In the genomic region with DNA sequence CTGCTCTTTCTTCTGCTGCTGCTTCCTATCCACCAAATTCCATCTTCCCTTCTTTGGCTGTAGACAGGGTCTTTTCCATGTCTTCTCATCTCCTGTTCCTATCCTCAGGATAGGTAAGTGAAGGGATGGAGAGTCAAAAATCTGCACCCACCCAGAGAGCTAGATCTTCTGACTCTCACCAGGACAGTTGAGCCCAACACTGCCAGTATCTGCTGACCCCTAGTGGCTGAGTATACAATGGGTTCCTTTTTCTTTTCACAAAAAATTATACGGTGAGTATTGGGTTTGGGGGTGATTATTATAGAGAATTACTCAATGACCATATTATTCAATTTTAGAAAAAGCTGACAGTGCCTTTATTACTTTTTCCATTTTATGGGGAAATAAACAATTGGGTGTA, we compare ENCODE assay signal across 9 mouse cellular contexts.
DNase-seq lines count a peak whose midpoint lies in the region; ATAC-seq and TF ChIP-seq lines count a peak whose summit lies in the region.
"Had no signal": no experiment of that assay in that cellular context is flagged by ENCODE, and none has a peak within 500 bp of the region (broad histone marks: within the 10 kb centered on the region; RNA-seq: fewer than 3 reads in every experiment).

No protein-coding gene starts in this region.

- in situ Hi-C loops in CH12.LX (cut with MboI; ENCODE audit: low pct_ligation_motif_present, low pct_unique_long_range_greater_than_20kb, low sequenced_read_pairs), result no loop called here

- H3K27me3 ChIP-seq in hindbrain, embryonic 11.5 days (ENCODE audit: control insufficient read depth, insufficient read depth, low read length), result no peaks in the 10 kb centered on the region
- H3K27me3 ChIP-seq in hindbrain, embryonic 13.5 days, result no peaks in the 10 kb centered on the region
- no peaks in the 10 kb centered on the region for H3K27me3 ChIP-seq in CH12.LX (replicated peaks)
- H3K27me3 ChIP-seq in hindbrain, embryonic 12.5 days, result no peaks in the 10 kb centered on the region
- H3K27me3 ChIP-seq: heart, embryonic 15.5 days had no signal

- H3K27ac ChIP-seq in hindbrain, embryonic 11.5 days (ENCODE audit: low read depth, low read length), result no peak overlapping the region
- H3K27ac ChIP-seq in hindbrain, embryonic 13.5 days, result no peak overlapping the region
- H3K27ac ChIP-seq in CH12.LX (ENCODE audit: insufficient read depth, low read depth), result no peak overlapping the region
- no peak overlapping the region for H3K27ac ChIP-seq in hindbrain, embryonic 12.5 days
- H3K27ac ChIP-seq: heart, embryonic 15.5 days had no signal

- TF ChIP-seq EP300 in CH12.LX (IDR thresholded peaks at IDR 0.05; ENCODE audit: low read length), result no peak

- peak; percentile 77 for TF ChIP-seq RAD21 in CH12.LX (IDR thresholded peaks at IDR 0.05; ENCODE audit: low read depth, low read length)

- no peak overlapping the region for H3K9ac ChIP-seq in hindbrain, embryonic 11.5 days (ENCODE audit: low read depth, low read length)
- no peak overlapping the region for H3K9ac ChIP-seq in hindbrain, embryonic 13.5 days
- no peak overlapping the region for H3K9ac ChIP-seq in CH12.LX (ENCODE audit: insufficient read depth, low read depth)
- no peak overlapping the region for H3K9ac ChIP-seq in hindbrain, embryonic 12.5 days
- H3K9ac ChIP-seq: heart, embryonic 15.5 days had no signal

- no peak overlapping the region for H3K4me2 ChIP-seq in hindbrain, embryonic 11.5 days (replicated peaks; ENCODE audit: low read depth, low read length)
- no peak overlapping the region for H3K4me2 ChIP-seq in hindbrain, embryonic 13.5 days
- no peak overlapping the region for H3K4me2 ChIP-seq in CH12.LX (ENCODE audit: insufficient read depth, low read depth, poor library complexity, severe bottlenecking)
- no peak overlapping the region for H3K4me2 ChIP-seq in hindbrain, embryonic 12.5 days (replicated peaks)
- H3K4me2 ChIP-seq: heart, embryonic 15.5 days had no signal

- no peaks in the 10 kb centered on the region for H3K4me1 ChIP-seq in hindbrain, embryonic 11.5 days (replicated peaks; ENCODE audit: control insufficient read depth, insufficient read depth, low read length)
- no peaks in the 10 kb centered on the region for H3K4me1 ChIP-seq in hindbrain, embryonic 13.5 days (replicated peaks)
- H3K4me1 ChIP-seq in CH12.LX (ENCODE audit: control insufficient read depth in 1 of 2, insufficient read depth in 2 of 2), result peaks cover 0 to 4% of the 10 kb centered on the region in 2 experiments; a peak in 1 of 4 replicates
- H3K4me1 ChIP-seq in hindbrain, embryonic 12.5 days, result no peaks in the 10 kb centered on the region
- H3K4me1 ChIP-seq: heart, embryonic 15.5 days had no signal

- WGBS in hindbrain, embryonic 11.5 days, result 48% methylated on average over 1 of the region's 1 CpGs
- WGBS in hindbrain, embryonic 13.5 days, result 28% methylated on average over 1 of the region's 1 CpGs
- 46% methylated on average over 1 of the region's 1 CpGs for WGBS in hindbrain, embryonic 12.5 days

- dilution Hi-C loops in CH12.LX (cut with MboI; ENCODE audit: extremely low pct_ligation_motif_present, extremely low pct_unique_long_range_greater_than_20kb, low sequenced_read_pairs), result no loop called here

- peak; percentile 44 for DNase-seq in hindbrain, embryonic 11.5 days (ENCODE audit: low spot score)
- peak; percentile 35 for DNase-seq in CH12.LX (ENCODE audit: extremely low read depth)
- DNase-seq in lung, postnatal 36 days, result no peak

- H3K79me2 ChIP-seq in CH12.LX (replicated peaks; ENCODE audit: control insufficient read depth, extremely low read depth, insufficient read depth, poor library complexity, severe bottlenecking), result no peaks in the 10 kb centered on the region

- no peak overlapping the region for H3K4me3 ChIP-seq in hindbrain, embryonic 11.5 days (ENCODE audit: low read depth, low read length)
- no peak overlapping the region for H3K4me3 ChIP-seq in hindbrain, embryonic 13.5 days
- H3K4me3 ChIP-seq in CH12.LX (replicated peaks in 1 of 3; ENCODE audit: low read depth in 2 of 3, low read length in 2 of 3, poor library complexity in 1 of 3), result no peak overlapping the region
- no peak overlapping the region for H3K4me3 ChIP-seq in hindbrain, embryonic 12.5 days
- H3K4me3 ChIP-seq: heart, embryonic 15.5 days had no signal

- peak; percentile 40 to 75; a peak in 3 of 4 replicates for TF ChIP-seq CTCF in CH12.LX (conservative IDR thresholded peaks at IDR 0.05 in 1 of 2, IDR thresholded peaks at IDR 0.05 in 1 of 2; ENCODE audit: low read depth in 2 of 2, low read length in 2 of 2)

- TF ChIP-seq POLR2A in CH12.LX (IDR thresholded peaks at IDR 0.05; ENCODE audit: low read depth, low read length), result no peak

- ATAC-seq in hindbrain, embryonic 11.5 days (ENCODE audit: low FRiP score), result peak; percentile 27; the same call in 1 of the 2 replicates
- no peak for ATAC-seq in hindbrain, embryonic 13.5 days (ENCODE audit: low FRiP score)
- ATAC-seq in cerebellum, adult (ENCODE audit: insufficient number of reproducible peaks, low FRiP score, low TSS enrichment), result 0 out of 2 replicates have a peak, but pooled peaks have one; percentile 40
- peak; percentile 43; the same call in 1 of the 2 replicates for ATAC-seq in hindbrain, embryonic 12.5 days (ENCODE audit: low FRiP score)
- ATAC-seq in megakaryocyte, adult 5-6 weeks (ENCODE audit: poor library complexity, severe bottlenecking), result no peak
- ATAC-seq in inflammation-experienced regulatory T-cells, adult 6 months, result no peak

- H3K36me3 ChIP-seq in hindbrain, embryonic 11.5 days (ENCODE audit: control insufficient read depth, insufficient read depth, low read length), result no peaks in the 10 kb centered on the region
- H3K36me3 ChIP-seq in hindbrain, embryonic 13.5 days, result no peaks in the 10 kb centered on the region
- H3K36me3 ChIP-seq in CH12.LX (replicated peaks in 1 of 2; ENCODE audit: control insufficient read depth in 1 of 2, insufficient read depth in 1 of 2, low read length in 1 of 2), result no peaks in the 10 kb centered on the region
- H3K36me3 ChIP-seq in hindbrain, embryonic 12.5 days, result no peaks in the 10 kb centered on the region
- H3K36me3 ChIP-seq: heart, embryonic 15.5 days had no signal

- H3K9me3 ChIP-seq in hindbrain, embryonic 11.5 days (ENCODE audit: control insufficient read depth, low read length), result no peaks in the 10 kb centered on the region
- no peaks in the 10 kb centered on the region for H3K9me3 ChIP-seq in hindbrain, embryonic 13.5 days
- no peaks in the 10 kb centered on the region for H3K9me3 ChIP-seq in CH12.LX (replicated peaks; ENCODE audit: low read length)
- H3K9me3 ChIP-seq in hindbrain, embryonic 12.5 days (replicated peaks), result no peaks in the 10 kb centered on the region
- H3K9me3 ChIP-seq: heart, embryonic 15.5 days had no signal

TF ChIP-seq in CH12.LX, 34 proteins besides CTCF, POLR2A, EP300 and RAD21:
- TF ChIP-seq BHLHE40 (IDR thresholded peaks at IDR 0.05; ENCODE audit: low read depth, low read length) (no peak), SMC3 (IDR thresholded peaks at IDR 0.05; ENCODE audit: low read depth, low read length) (peak; percentile 60)

Comparison
In these comparisons a context has a peak if more than half of its experiments do, and no peak if none do; other contexts are left out.
1. ATAC-seq: peak in hindbrain, embryonic 11.5 days (single experiment), cerebellum, adult (single experiment) and hindbrain, embryonic 12.5 days (single experiment); none in hindbrain, embryonic 13.5 days (single experiment), megakaryocyte, adult 5-6 weeks (single experiment) and inflammation-experienced regulatory T-cells, adult 6 months (single experiment).